Mouse (Mus musculus): ENCODE measurements around the gene Brd4.

GRCm38 (mm10) chr17:32327501-32327900, 43.0 kb upstream of the Brd4 start:
- TF ChIP-seq CTCF (IDR thresholded peaks at IDR 0.05; ENCODE audit: borderline replicate concordance, extremely low read depth, insufficient read depth, insufficient read length): no peak
- no peak for TF ChIP-seq POLR2A (IDR thresholded peaks at IDR 0.05; ENCODE audit: borderline replicate concordance, extremely low read depth, insufficient read depth, insufficient read length, poor library complexity, severe bottlenecking)

Data from brain, embryonic 14.5 days (tissue).